Mouse (Mus musculus) embryonic facial prominence, embryonic 11.5 days (tissue): ENCODE measurements around the gene BC052040. TPM values are rescaled to one million over a fixed set of nuclear protein-coding genes. Genes with fewer than 3 reads are reported as not detected.

Experiments used
- ATAC-seq: fragments of 200-750 bp; cut with Nextera tagmentation; replicated peaks from 2 replicates; pipeline ENCODE4 v1.8.0; 2017; ENCODE audit warnings: low read depth; ENCODE audit not compliant: insufficient number of reproducible peaks, low FRiP score, low TSS enrichment
- DNase-seq: peaks from one replicate; pipeline ENCODE4 v3.0.0-alpha.2; 2015; ENCODE audit warnings: low spot score
- H3K27ac ChIP-seq: fragments of 300-500 bp; sonication (generic); replicated peaks from 2 replicates; pipeline ENCODE4 v1.5.1; 2014; ENCODE audit warnings: mild to moderate bottlenecking, low read depth, low read length, control low read depth
- H3K27me3 ChIP-seq: fragments of 300-500 bp; sonication (generic); 2 replicates; pipeline ENCODE4 v1.6.1; 2014; ENCODE audit warnings: mild to moderate bottlenecking, low read length, moderate library complexity, mixed read lengths; ENCODE audit not compliant: control insufficient read depth, insufficient read depth
- H3K36me3 ChIP-seq: fragments of 300-500 bp; sonication (generic); replicated peaks from 2 replicates; pipeline ENCODE4 v1.6.1; 2014; ENCODE audit warnings: low read depth, mild to moderate bottlenecking, low read length, moderate library complexity, mixed read lengths; ENCODE audit not compliant: control insufficient read depth, insufficient read depth
- H3K4me1 ChIP-seq: fragments of 300-500 bp; sonication (generic); 2 replicates; pipeline ENCODE4 v1.6.1; 2014; ENCODE audit warnings: low read length, mixed read lengths; ENCODE audit not compliant: control insufficient read depth, insufficient read depth
- H3K4me2 ChIP-seq: fragments of 300-500 bp; sonication (generic); 2 replicates; pipeline ENCODE4 v1.6.1; 2014; ENCODE audit warnings: low read depth, mild to moderate bottlenecking, control low read depth, low read length, moderate library complexity
- H3K4me3 ChIP-seq: fragments of 300-500 bp; sonication (generic); 2 replicates; pipeline ENCODE4 v1.5.1; 2014; ENCODE audit warnings: low read depth, low read length, control low read depth
- H3K9ac ChIP-seq: fragments of 300-500 bp; sonication (generic); replicated peaks from 2 replicates; pipeline ENCODE4 v1.6.1; 2014; ENCODE audit warnings: mild to moderate bottlenecking, control low read depth, low read length
- H3K9me3 ChIP-seq: fragments of 300-500 bp; sonication (generic); replicated peaks from 2 replicates; pipeline ENCODE4 v1.6.1; 2016; ENCODE audit warnings: mild to moderate bottlenecking, low read length, inconsistent platforms, mixed read lengths; ENCODE audit not compliant: control insufficient read depth
- WGBS: fragments of 180-500 bp; shearing (Covaris S2); extraction: QIAGEN DNeasy Blood & Tissue Kit; methylation state at CpG from one replicate; pipeline ENCODE4 v1.1.7; 2014; 5-methylcytosine and 5-hydroxymethylcytosine counted together
- polyA plus RNA-seq: library from polyadenylated mRNA; unstranded; fragments of >200 nt; fragmentation: Nextera tagmentation; extraction: Ambion mirVana; gene quantifications from 2 replicates; pipeline ENCODE4 v1.2.1, GENCODE M21; 2014

The BC052040 gene
- polyA plus RNA-seq, 1 experiment from 2014 or later = 21.1 TPM

GRCm38 (mm10) chr2:115583776-115584175, 2.3 kb downstream of the BC052040 start:
- DNase-seq = no peak
- no peak for ATAC-seq
- no peak overlapping the region for H3K4me2 ChIP-seq
- no peak overlapping the region for H3K4me3 ChIP-seq
- H3K4me1 ChIP-seq = no peaks in the 10 kb centered on the region; the same call in 1 of the 2 replicates
- H3K27me3 ChIP-seq = no peaks in the 10 kb centered on the region
- H3K9ac ChIP-seq = no peak overlapping the region
- H3K9me3 ChIP-seq = no peaks in the 10 kb centered on the region
- no peaks in the 10 kb centered on the region for H3K36me3 ChIP-seq
- H3K27ac ChIP-seq = no peak overlapping the region

- Histone ChIP-seq H3K36me3 (no peaks in the 10 kb centered on the region), H3K9me3 (no peaks in the 10 kb centered on the region), H3K27ac (no peak overlapping the region), H3K4me3 (no peak overlapping the region), H3K4me2 (no peak overlapping the region), H3K9ac (no peak overlapping the region), H3K27me3 (no peaks in the 10 kb centered on the region), H3K4me1 (no peaks in the 10 kb centered on the region)
- 87% methylated on average over 2 of the region's 2 CpGs for WGBS
- DNase-seq (no peak), ATAC-seq (no peak)
Observed at GRCm38 (mm10) chr2:115590602-115591001, 9.1 kb downstream of the BC052040 start.

- Histone ChIP-seq H3K36me3 (no peaks in the 10 kb centered on the region), H3K4me3 (no peak overlapping the region), H3K27ac (no peak overlapping the region), H3K9ac (no peak overlapping the region), H3K9me3 (no peaks in the 10 kb centered on the region), H3K27me3 (no peaks in the 10 kb centered on the region), H3K4me2 (no peak overlapping the region), H3K4me1 (no peaks in the 10 kb centered on the region)
- DNase-seq (no peak), ATAC-seq (no peak)
- 84% methylated on average over 2 of the region's 2 CpGs for WGBS
Observed at GRCm38 (mm10) chr2:115592651-115593119, 11.2 kb downstream of the BC052040 start.

- no peak overlapping the region for H3K4me3 ChIP-seq
- no peaks in the 10 kb centered on the region for H3K4me1 ChIP-seq
- DNase-seq (no peak), ATAC-seq (no peak)
- no peaks in the 10 kb centered on the region for H3K36me3 ChIP-seq
- H3K9me3 ChIP-seq = no peaks in the 10 kb centered on the region
- H3K27me3 ChIP-seq = no peaks in the 10 kb centered on the region
- WGBS = 85% methylated on average over 10 of the region's 10 CpGs
- H3K9ac ChIP-seq = no peak overlapping the region
- H3K27ac ChIP-seq = no peak overlapping the region
- H3K4me2 ChIP-seq = no peak overlapping the region
Observed at GRCm38 (mm10) chr2:115597017-115597416, 15.5 kb downstream of the BC052040 start.

- H3K36me3 ChIP-seq = no peaks in the 10 kb centered on the region
- DNase-seq = no peak
- no peaks in the 10 kb centered on the region for H3K9me3 ChIP-seq
- no peak for ATAC-seq
- H3K9ac ChIP-seq = no peak overlapping the region
- no peak overlapping the region for H3K4me3 ChIP-seq
- H3K4me2 ChIP-seq = no peak overlapping the region
- WGBS = 85% methylated on average over 5 of the region's 5 CpGs
- no peak overlapping the region for H3K27ac ChIP-seq
- H3K4me1 ChIP-seq = no peaks in the 10 kb centered on the region
- H3K27me3 ChIP-seq = no peaks in the 10 kb centered on the region
Observed at GRCm38 (mm10) chr2:115598266-115598665, 16.8 kb downstream of the BC052040 start.

GRCm38 (mm10) chr2:115600724-115601123, 19.2 kb downstream of the BC052040 start:
- DNase-seq = no peak
- ATAC-seq = no peak
- H3K4me3 ChIP-seq = no peak overlapping the region
- 66% methylated on average over 5 of the region's 5 CpGs for WGBS
- no peak overlapping the region for H3K4me2 ChIP-seq
- no peaks in the 10 kb centered on the region for H3K27me3 ChIP-seq
- H3K9me3 ChIP-seq = no peaks in the 10 kb centered on the region
- H3K27ac ChIP-seq = no peak overlapping the region
- H3K4me1 ChIP-seq = no peaks in the 10 kb centered on the region
- H3K9ac ChIP-seq = no peak overlapping the region
- H3K36me3 ChIP-seq = no peaks in the 10 kb centered on the region

- H3K9ac ChIP-seq = no peak overlapping the region
- ATAC-seq = no peak
- 86% methylated on average over 1 of the region's 1 CpGs for WGBS
- no peak overlapping the region for H3K4me2 ChIP-seq
- no peaks in the 10 kb centered on the region for H3K27me3 ChIP-seq
- no peak overlapping the region for H3K4me3 ChIP-seq
- H3K36me3 ChIP-seq = no peaks in the 10 kb centered on the region
- no peaks in the 10 kb centered on the region for H3K9me3 ChIP-seq
- no peak overlapping the region for H3K27ac ChIP-seq
- no peaks in the 10 kb centered on the region for H3K4me1 ChIP-seq
- DNase-seq = no peak
Observed at GRCm38 (mm10) chr2:115601280-115601679, 19.8 kb downstream of the BC052040 start.

GRCm38 (mm10) chr2:115602116-115602515, 20.6 kb downstream of the BC052040 start:
- Histone ChIP-seq H3K4me2 (no peak overlapping the region), H3K4me1 (no peaks in the 10 kb centered on the region), H3K36me3 (no peaks in the 10 kb centered on the region), H3K9ac (no peak overlapping the region), H3K4me3 (no peak overlapping the region), H3K9me3 (no peaks in the 10 kb centered on the region), H3K27ac (no peak overlapping the region), H3K27me3 (no peaks in the 10 kb centered on the region)
- DNase-seq (no peak), ATAC-seq (no peak)
- 65% methylated on average over 2 of the region's 2 CpGs for WGBS
